Mouse (Mus musculus): ENCODE results near the gene Bank1. TPM values are rescaled to one million over a fixed set of nuclear protein-coding genes. Genes with fewer than 3 reads are reported as not detected.

The Bank1 gene
- 20.2 TPM for polyA plus RNA-seq (2014; fragmentation: Illumina TruSeq; extraction: RNeasy Lipid Tissue Mini Kit (QIAGEN cat#74804); ENCODE audit: low read depth, low replicate concordance)

DNA sequence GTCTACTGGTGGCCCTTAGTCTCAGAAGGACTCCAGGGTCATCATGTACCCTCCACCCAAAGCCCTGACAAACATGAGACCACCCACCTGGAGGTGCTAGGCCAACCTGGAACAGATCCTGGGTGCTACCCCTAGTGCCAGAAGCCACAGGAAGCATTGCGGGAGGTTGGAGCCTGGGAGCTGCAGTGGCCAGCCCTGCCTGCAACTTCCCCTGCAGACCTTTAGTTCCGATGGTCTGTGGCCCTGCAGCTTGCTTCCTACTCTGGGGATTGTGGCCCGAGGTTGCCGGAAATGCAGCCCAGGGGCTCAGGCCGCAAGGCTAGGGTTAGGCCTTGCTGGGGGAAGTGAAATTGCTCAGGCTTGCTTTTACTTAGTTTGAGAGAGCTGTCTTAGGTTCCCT lies at the start of gene Bank1:
TSS of gene Bank1 (minus strand) at position 284 of the 400 bp plus-strand sequence.

Data from sigmoid colon, adult 10 weeks (tissue).